Mouse (Mus musculus) liver, postnatal 0 days (tissue): ENCODE measurements around the gene Gnat2. TPM values are rescaled to one million over a fixed set of nuclear protein-coding genes. Genes with fewer than 3 reads are reported as not detected.
A peak's percentile ranks its signal among the peaks of the same experiment; 100 is the strongest.

Experiments used
- ATAC-seq: fragments of 200-750 bp; cut with Nextera tagmentation; 2 replicates; pipeline ENCODE4 v1.8.0; 2017; ENCODE audit warnings: mild to moderate bottlenecking, moderate library complexity
- DNase-seq: peaks from one replicate; pipeline ENCODE4 v3.0.0-alpha.2; 2016
- H3K27ac ChIP-seq: fragments of 300-500 bp; sonication (generic); 2 replicates; pipeline ENCODE4 v1.5.1; 2014; ENCODE audit warnings: antibody characterized with exemption, moderate library complexity, mild to moderate bottlenecking, low read depth
- H3K27me3 ChIP-seq: fragments of 300-500 bp; sonication (generic); 2 replicates; pipeline ENCODE4 v1.6.1; 2014; ENCODE audit warnings: low read length, control low read depth, mixed read lengths; ENCODE audit not compliant: insufficient read depth
- H3K36me3 ChIP-seq: fragments of 300-500 bp; sonication (generic); replicated peaks from 2 replicates; pipeline ENCODE4 v1.6.1; 2014; ENCODE audit warnings: mild to moderate bottlenecking, control low read depth, low read length, moderate library complexity, mixed read lengths; ENCODE audit not compliant: insufficient read depth
- H3K4me1 ChIP-seq: fragments of 300-500 bp; sonication (generic); 2 replicates; pipeline ENCODE4 v1.6.1; 2014; ENCODE audit warnings: antibody characterized with exemption, mild to moderate bottlenecking, control low read depth; ENCODE audit not compliant: insufficient read depth
- H3K4me2 ChIP-seq: fragments of 300-500 bp; sonication (generic); 2 replicates; pipeline ENCODE4 v1.6.1; 2014; ENCODE audit warnings: low read depth, mild to moderate bottlenecking, low read length, moderate library complexity, mixed read lengths
- H3K4me3 ChIP-seq: fragments of 300-500 bp; sonication (generic); 2 replicates; pipeline ENCODE4 v1.5.1; 2014; ENCODE audit warnings: low read depth, low read length
- H3K9ac ChIP-seq: fragments of 300-500 bp; sonication (generic); replicated peaks from 2 replicates; pipeline ENCODE4 v1.6.1; 2014; ENCODE audit warnings: mild to moderate bottlenecking, moderate library complexity
- H3K9me3 ChIP-seq: fragments of 300-500 bp; sonication (generic); 2 replicates; pipeline ENCODE4 v1.6.1; 2016; ENCODE audit warnings: mild to moderate bottlenecking, control low read depth, low read length, mixed read lengths
- CTCF ChIP-seq: sonication (generic); IDR thresholded peaks from 2 replicates; pipeline ENCODE4 v1.5.1; 2016; ENCODE audit warnings: antibody characterized with exemption, low read depth
- EP300 ChIP-seq: IDR thresholded peaks from 2 replicates; pipeline ENCODE4 v1.6.1; 2016; ENCODE audit warnings: antibody characterized with exemption, low read depth, mild to moderate bottlenecking
- WGBS: fragments of 180-500 bp; shearing (Covaris S2); extraction: QIAGEN DNeasy Blood & Tissue Kit; methylation state at CpG from one replicate; pipeline ENCODE4 v1.1.7; 2014; ENCODE audit not compliant: insufficient replicate concordance; 5-methylcytosine and 5-hydroxymethylcytosine counted together
- polyA plus RNA-seq: library from polyadenylated mRNA; unstranded; fragments of >200 nt; fragmentation: Nextera tagmentation; extraction: Ambion mirVana; gene quantifications from 2 replicates; pipeline ENCODE4 v1.2.1, GENCODE M21; 2015

The Gnat2 gene
- polyA plus RNA-seq, 1 experiment from 2014 or later, result 1.7 TPM

DNA sequence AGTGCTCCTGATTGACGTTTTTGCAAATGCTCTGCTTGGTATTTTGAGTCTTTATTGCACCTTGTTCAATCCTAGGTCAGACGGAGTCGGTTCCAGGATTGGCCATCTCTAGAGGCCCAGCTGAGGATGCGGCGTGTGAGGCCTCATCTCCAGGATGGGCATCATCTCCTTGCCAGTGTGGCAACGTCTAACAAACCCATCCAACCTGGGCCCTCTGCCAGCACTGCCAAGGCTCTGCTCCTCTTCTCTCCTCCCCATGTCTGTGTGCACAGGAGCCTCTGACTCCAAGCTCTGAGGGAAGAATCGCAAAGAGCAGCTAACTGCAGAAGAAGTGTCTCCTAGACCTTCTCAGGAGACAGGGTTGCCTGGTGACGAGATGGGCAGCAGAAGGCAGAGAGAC, 29.9 kb upstream of the Gnat2 start:
- no peak overlapping the region for H3K4me2 ChIP-seq
- DNase-seq, result no peak
- ATAC-seq, result no peak
- H3K4me3 ChIP-seq, result no peak overlapping the region
- no peak overlapping the region for H3K9ac ChIP-seq
- no peaks in the 10 kb centered on the region for H3K36me3 ChIP-seq
- H3K9me3 ChIP-seq, result no peaks in the 10 kb centered on the region
- no peak for TF ChIP-seq EP300
- no peak for TF ChIP-seq CTCF
- H3K4me1 ChIP-seq, result peaks cover 4% of the 10 kb centered on the region; the same call in 1 of the 2 replicates
- WGBS, result 88% methylated on average over 8 of the region's 8 CpGs
- H3K27me3 ChIP-seq, result no peaks in the 10 kb centered on the region
- no peak overlapping the region for H3K27ac ChIP-seq

- Histone ChIP-seq H3K4me2 (no peak overlapping the region), H3K4me3 (no peak overlapping the region), H3K9me3 (no peaks in the 10 kb centered on the region), H3K9ac (no peak overlapping the region), H3K36me3 (no peaks in the 10 kb centered on the region), H3K4me1 (peaks cover 17% of the 10 kb centered on the region), H3K27ac (no peak overlapping the region), H3K27me3 (no peaks in the 10 kb centered on the region)
- no peak for DNase-seq
- ATAC-seq, result no peak
- TF ChIP-seq EP300, result no peak
- TF ChIP-seq CTCF, result no peak
- 71% methylated on average over 4 of the region's 4 CpGs for WGBS
These were observed 27.9 kb upstream of the Gnat2 start for GRCm38 (mm10) chr3:108064672-108065071.

- Histone ChIP-seq H3K4me3 (no peak overlapping the region), H3K9ac (no peak overlapping the region), H3K9me3 (no peaks in the 10 kb centered on the region), H3K27ac (no peak overlapping the region), H3K36me3 (no peaks in the 10 kb centered on the region), H3K4me2 (no peak overlapping the region), H3K4me1 (peaks cover 20% of the 10 kb centered on the region), H3K27me3 (no peaks in the 10 kb centered on the region)
- WGBS, result 76% methylated on average over 9 of the region's 9 CpGs
- TF ChIP-seq EP300 (no peak), CTCF (no peak)
- ATAC-seq, result no peak
- peak; percentile 10 for DNase-seq
These were observed 27.0 kb upstream of the Gnat2 start for GRCm38 (mm10) chr3:108065551-108065950.

GRCm38 (mm10) chr3:108067370-108067934, 25.1 kb upstream of the Gnat2 start:
- H3K4me1 ChIP-seq, result peaks cover 25% of the 10 kb centered on the region
- WGBS, result 54% methylated on average over 6 of the region's 6 CpGs
- no peak overlapping the region for H3K4me2 ChIP-seq
- DNase-seq (no peak), ATAC-seq (peak; percentile 78)
- H3K4me3 ChIP-seq, result no peak overlapping the region
- H3K27me3 ChIP-seq, result no peaks in the 10 kb centered on the region
- TF ChIP-seq EP300 (no peak), CTCF (no peak)
- H3K9me3 ChIP-seq, result no peaks in the 10 kb centered on the region
- H3K9ac ChIP-seq, result no peak overlapping the region
- no peaks in the 10 kb centered on the region; the same call in 1 of the 2 replicates for H3K36me3 ChIP-seq
- peak overlapping the region; percentile 71 for H3K27ac ChIP-seq

- Histone ChIP-seq H3K9me3 (no peaks in the 10 kb centered on the region), H3K36me3 (no peaks in the 10 kb centered on the region; the same call in none of the 2 replicates), H3K27ac (peak overlapping the region; percentile 71), H3K4me2 (peak overlapping the region; percentile 65; the same call in 1 of the 2 replicates), H3K4me1 (peaks cover 25% of the 10 kb centered on the region), H3K27me3 (no peaks in the 10 kb centered on the region), H3K9ac (no peak overlapping the region; the same call in 1 of the 2 replicates), H3K4me3 (no peak overlapping the region)
- DNase-seq (peak; percentile 9), ATAC-seq (no peak)
- WGBS, result 8% methylated on average over 1 of the region's 1 CpGs
- TF ChIP-seq EP300 (no peak), CTCF (no peak)
These were observed 23.8 kb upstream of the Gnat2 start for GRCm38 (mm10) chr3:108068826-108069225.

DNA sequence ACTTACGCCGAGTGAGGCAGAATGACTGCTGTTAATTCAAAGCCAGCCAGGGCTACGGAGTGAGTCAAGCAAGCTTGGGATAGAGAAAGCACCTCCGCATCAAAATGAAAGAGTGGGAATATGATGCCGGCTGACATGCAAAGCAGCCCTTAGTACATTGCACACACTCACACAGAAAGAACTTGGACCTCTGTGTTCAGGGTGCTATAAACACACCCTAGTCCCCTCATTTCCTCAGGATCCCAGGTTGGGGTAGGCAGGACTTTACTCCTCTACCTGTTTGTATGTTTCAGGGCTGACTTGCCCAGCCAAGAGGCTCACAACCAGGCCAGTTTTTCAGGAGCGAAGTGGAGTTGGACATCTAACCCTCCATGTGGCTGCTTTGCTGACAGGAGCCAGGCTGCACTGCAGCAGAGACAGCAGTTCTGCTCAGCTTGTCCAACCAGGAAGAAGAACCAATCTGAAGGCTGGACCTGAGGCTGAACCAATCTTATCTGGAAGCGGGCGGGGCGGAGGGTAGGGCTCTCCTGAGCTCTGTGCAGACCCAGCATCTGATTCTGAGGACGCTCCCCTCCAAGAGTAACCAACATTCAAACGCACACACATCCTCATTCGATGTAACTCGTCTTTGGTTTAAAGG, 23.2 kb upstream of the Gnat2 start:
- H3K27ac ChIP-seq, result peak overlapping the region; percentile 71
- 44% methylated on average over 13 of the region's 13 CpGs for WGBS

More for the DNA sequence above, 23.2 kb upstream of the Gnat2 start:
- TF ChIP-seq CTCF, result no peak
- TF ChIP-seq EP300, result no peak
- ATAC-seq (peak; percentile 66), DNase-seq (peak; percentile 60)
- peaks cover 25% of the 10 kb centered on the region for H3K4me1 ChIP-seq
- H3K27me3 ChIP-seq, result no peaks in the 10 kb centered on the region
- no peaks in the 10 kb centered on the region for H3K9me3 ChIP-seq
- H3K9ac ChIP-seq, result no peak overlapping the region; the same call in 1 of the 2 replicates
- peak overlapping the region; percentile 65 for H3K4me2 ChIP-seq
- H3K4me3 ChIP-seq, result no peak overlapping the region
- peaks cover 4% of the 10 kb centered on the region for H3K36me3 ChIP-seq
